In genomic region chr11:59505351-59505838, GRCm38 (mm10) we compare ENCODE assay signal across 1 mouse cellular context.
TF ChIP-seq lines count a peak whose summit lies in the region.

No protein-coding gene starts in this region.

TF ChIP-seq in CH12.LX, 34 proteins besides CTCF, POLR2A, EP300 and RAD21 (continued from another document):
- peak; percentile 53 for TF ChIP-seq MEF2A (IDR thresholded peaks at IDR 0.05; ENCODE audit: borderline replicate concordance, low read depth, low read length)
- TF ChIP-seq CHD2 (IDR thresholded peaks at IDR 0.05; ENCODE audit: low read length) = 0 out of 2 replicates have a peak, but pooled peaks have one; percentile 32
- TF ChIP-seq HCFC1 (IDR thresholded peaks at IDR 0.05; ENCODE audit: low read depth, low read length) = peak; percentile 35; the same call in 1 of the 2 replicates
- TF ChIP-seq PAX5 (IDR thresholded peaks at IDR 0.05; ENCODE audit: low read length) = no peak
- TF ChIP-seq IRF4 (IDR thresholded peaks at IDR 0.05; ENCODE audit: low read depth, low read length) = peak; percentile 19; the same call in 1 of the 2 replicates
- TF ChIP-seq MAX (IDR thresholded peaks at IDR 0.05; ENCODE audit: low read length) = peak; percentile 75
- no peak for TF ChIP-seq ZNF384 (IDR thresholded peaks at IDR 0.05; ENCODE audit: low read depth, low read length)
- TF ChIP-seq ZC3H11A (IDR thresholded peaks at IDR 0.05; ENCODE audit: low read depth, low read length) = no peak
- TF ChIP-seq TBP (conservative IDR thresholded peaks at IDR 0.05; ENCODE audit: low read depth, low read length) = 0 out of 2 replicates have a peak, but pooled peaks have one; percentile 43
- TF ChIP-seq NRF1 (IDR thresholded peaks at IDR 0.05; ENCODE audit: low read depth, low read length) = peak; percentile 50; the same call in 1 of the 2 replicates
- no peak for TF ChIP-seq CHD1 (IDR thresholded peaks at IDR 0.05; ENCODE audit: low read depth, low read length)
- TF ChIP-seq POLR2AphosphoS2 (IDR thresholded peaks at IDR 0.05; ENCODE audit: low read depth, low read length) = peak; percentile 67; the same call in 1 of the 2 replicates
- TF ChIP-seq MYC (IDR thresholded peaks at IDR 0.05; ENCODE audit: low read depth, low read length) = peak; percentile 38; the same call in 1 of the 2 replicates
- TF ChIP-seq ETS1 (conservative IDR thresholded peaks at IDR 0.05; ENCODE audit: low read depth, low read length) = no peak
- TF ChIP-seq USF1 (IDR thresholded peaks at IDR 0.05; ENCODE audit: low read depth, low read length) = no peak
- TF ChIP-seq SMC3 (IDR thresholded peaks at IDR 0.05; ENCODE audit: low read depth, low read length) = no peak
- TF ChIP-seq ZKSCAN1 (IDR thresholded peaks at IDR 0.05; ENCODE audit: borderline replicate concordance, low read depth, low read length) = no peak
- no peak for TF ChIP-seq E2F4 (IDR thresholded peaks at IDR 0.05; ENCODE audit: insufficient replicate concordance, low read depth, low read length)
- TF ChIP-seq MAFK (IDR thresholded peaks at IDR 0.05; ENCODE audit: insufficient replicate concordance, low read length) = no peak
- peak; percentile 44; the same call in 1 of the 2 replicates for TF ChIP-seq ELF1 (IDR thresholded peaks at IDR 0.05; ENCODE audit: low read depth, low read length)
- TF ChIP-seq SIN3A (IDR thresholded peaks at IDR 0.05; ENCODE audit: low read length) = peak; percentile 89
- no peak for TF ChIP-seq KAT2A (IDR thresholded peaks at IDR 0.05; ENCODE audit: insufficient replicate concordance, low read length)
- peak; percentile 57 for TF ChIP-seq ZMIZ1 (IDR thresholded peaks at IDR 0.05; ENCODE audit: low read depth, low read length)
- TF ChIP-seq MXI1 (IDR thresholded peaks at IDR 0.05; ENCODE audit: low read depth, low read length) = peak; percentile 87; the same call in 1 of the 2 replicates
- TF ChIP-seq MAZ (IDR thresholded peaks at IDR 0.05; ENCODE audit: low read depth, low read length) = peak; percentile 85; the same call in 1 of the 2 replicates
- TF ChIP-seq USF2 (conservative IDR thresholded peaks at IDR 0.05; ENCODE audit: low read depth, low read length) = no peak
- TF ChIP-seq UBTF (IDR thresholded peaks at IDR 0.05; ENCODE audit: low read depth, low read length) = no peak
- no peak for TF ChIP-seq RCOR1 (conservative IDR thresholded peaks at IDR 0.05; ENCODE audit: low read depth, low read length)
- no peak for TF ChIP-seq JUN (IDR thresholded peaks at IDR 0.05; ENCODE audit: insufficient read depth, low read depth, low read length)
- TF ChIP-seq JUND (conservative IDR thresholded peaks at IDR 0.05; ENCODE audit: low read depth, low read length) = no peak
- TF ChIP-seq BHLHE40 (IDR thresholded peaks at IDR 0.05; ENCODE audit: low read depth, low read length) = peak; percentile 31; the same call in 1 of the 2 replicates
- TF ChIP-seq TCF12 (IDR thresholded peaks at IDR 0.05; ENCODE audit: low read depth, low read length) = peak; percentile 66; the same call in 1 of the 2 replicates
